Mouse (Mus musculus) 3134 (cell line): ENCODE results near the gene Filip1l.

ENCODE experiments used
- DNase-seq: peaks from one replicate; pipeline ENCODE4 v3.0.0-alpha.2; 2011; ENCODE audit warnings: low spot score; ENCODE audit not compliant: insufficient read length; ENCODE audit errors: extremely low read depth

Gene Filip1l

GRCm38 (mm10) chr16:57515636-57516035 is 162.7 kb downstream of the Filip1l start:
- DNase-seq, result no peak

- no peak for DNase-seq
Observed at GRCm38 (mm10) chr16:57525046-57525445, 172.2 kb downstream of the Filip1l start.

GRCm38 (mm10) chr16:57525476-57525875 is 172.6 kb downstream of the Filip1l start:
- no peak for DNase-seq

GRCm38 (mm10) chr16:57526893-57527292 is 174.0 kb downstream of the Filip1l start:
- peak; percentile 20 for DNase-seq

GRCm38 (mm10) chr16:57528457-57528856 is 175.6 kb downstream of the Filip1l start:
- no peak for DNase-seq

GRCm38 (mm10) chr16:57530547-57530946 is 177.7 kb downstream of the Filip1l start:
- no peak for DNase-seq

GRCm38 (mm10) chr16:57532081-57532493 is 179.2 kb downstream of the Filip1l start:
- DNase-seq, result peak; percentile 36

GRCm38 (mm10) chr16:57534365-57534764 is 181.5 kb downstream of the Filip1l start:
- no peak for DNase-seq

GRCm38 (mm10) chr16:57534811-57535210 is 181.9 kb downstream of the Filip1l start:
- DNase-seq, result no peak

- DNase-seq, result peak; percentile 31
Observed at GRCm38 (mm10) chr16:57536511-57536910, 183.6 kb downstream of the Filip1l start.

GRCm38 (mm10) chr16:57543243-57543642 is 190.3 kb downstream of the Filip1l start:
- no peak for DNase-seq

GRCm38 (mm10) chr16:57544441-57544840 is 191.5 kb downstream of the Filip1l start:
- DNase-seq, result no peak

- no peak for DNase-seq
Observed at GRCm38 (mm10) chr16:57546355-57546754, 193.5 kb downstream of the Filip1l start.

GRCm38 (mm10) chr16:57548608-57549007 is 195.7 kb downstream of the Filip1l start:
- no peak for DNase-seq

GRCm38 (mm10) chr16:57549061-57550037 is 196.5 kb downstream of the Filip1l start:
- DNase-seq, result peak; percentile 87

- no peak for DNase-seq
Observed at GRCm38 (mm10) chr16:57550088-57550487, 197.2 kb downstream of the Filip1l start.

- no peak for DNase-seq
Observed at GRCm38 (mm10) chr16:57550817-57551216, 197.9 kb downstream of the Filip1l start.

GRCm38 (mm10) chr16:57551617-57552016 is 198.7 kb downstream of the Filip1l start:
- DNase-seq, result no peak

GRCm38 (mm10) chr16:57552709-57553108 is 199.8 kb downstream of the Filip1l start:
- DNase-seq, result no peak

GRCm38 (mm10) chr16:57553235-57553634 is 200.3 kb downstream of the Filip1l start:
- DNase-seq, result no peak

GRCm38 (mm10) chr16:57554886-57555400 is 202.1 kb downstream of the Filip1l start:
- DNase-seq, result no peak

GRCm38 (mm10) chr16:57555667-57556066 is 202.8 kb downstream of the Filip1l start:
- no peak for DNase-seq
